Mouse (Mus musculus): ENCODE results near the gene Naa80. TPM values are rescaled to one million over a fixed set of nuclear protein-coding genes. Genes with fewer than 3 reads are reported as not detected.
A peak's percentile ranks its signal among the peaks of the same experiment; 100 is the strongest.

The Naa80 gene
- polyA plus RNA-seq, 1 experiment = 24.6 TPM

- DNase-seq (ENCODE audit: low spot score) = no peak
These were observed 18.2 kb downstream of the Naa80 start for GRCm38 (mm10) chr9:107596619-107597569.

- DNase-seq (ENCODE audit: low spot score) = no peak
These were observed 19.7 kb downstream of the Naa80 start for GRCm38 (mm10) chr9:107598385-107598784.

- DNase-seq (ENCODE audit: low spot score) = no peak
These were observed 20.7 kb downstream of the Naa80 start for GRCm38 (mm10) chr9:107599433-107599832.

- DNase-seq (ENCODE audit: low spot score) = no peak
These were observed 21.2 kb downstream of the Naa80 start for GRCm38 (mm10) chr9:107599842-107600241.

- DNase-seq (ENCODE audit: low spot score) = no peak
These were observed 22.1 kb downstream of the Naa80 start for GRCm38 (mm10) chr9:107600745-107601144.

GRCm38 (mm10) chr9:107601275-107601674 lies 22.6 kb downstream of the Naa80 start:
- DNase-seq (ENCODE audit: low spot score) = no peak

GRCm38 (mm10) chr9:107602068-107602648 lies 23.5 kb downstream of the Naa80 start:
- peak; percentile 89 for DNase-seq (ENCODE audit: low spot score)

GRCm38 (mm10) chr9:107603251-107603650 lies 24.6 kb downstream of the Naa80 start:
- no peak for DNase-seq (ENCODE audit: low spot score)

- no peak for DNase-seq (ENCODE audit: low spot score)
These were observed 26.5 kb downstream of the Naa80 start for GRCm38 (mm10) chr9:107605041-107605661.

GRCm38 (mm10) chr9:107606591-107606990 lies 27.9 kb downstream of the Naa80 start:
- DNase-seq (ENCODE audit: low spot score) = no peak

- DNase-seq (ENCODE audit: low spot score) = no peak
These were observed 28.3 kb downstream of the Naa80 start for GRCm38 (mm10) chr9:107607036-107607435.

GRCm38 (mm10) chr9:107607653-107608245 lies 29.1 kb downstream of the Naa80 start:
- no peak for DNase-seq (ENCODE audit: low spot score)

GRCm38 (mm10) chr9:107608741-107609432 lies 30.2 kb downstream of the Naa80 start, which contains the start of gene Sema3b:
Gene Sema3b (minus strand): TSS chr9:107609229.
- no peak for DNase-seq (ENCODE audit: low spot score)

GRCm38 (mm10) chr9:107609433-107609830 lies 30.7 kb downstream of the Naa80 start:
- no peak for DNase-seq (ENCODE audit: low spot score)

- no peak for DNase-seq (ENCODE audit: low spot score)
These were observed 32.9 kb downstream of the Naa80 start for GRCm38 (mm10) chr9:107611456-107612190.

GRCm38 (mm10) chr9:107612191-107612944 lies 33.7 kb downstream of the Naa80 start:
- DNase-seq (ENCODE audit: low spot score) = peak; percentile 98

GRCm38 (mm10) chr9:107612945-107613569 lies 34.4 kb downstream of the Naa80 start:
- no peak for DNase-seq (ENCODE audit: low spot score)

- no peak for DNase-seq (ENCODE audit: low spot score)
These were observed 36.3 kb downstream of the Naa80 start for GRCm38 (mm10) chr9:107615035-107615434.

GRCm38 (mm10) chr9:107617461-107617860 lies 38.8 kb downstream of the Naa80 start:
- no peak for DNase-seq (ENCODE audit: low spot score)

- DNase-seq (ENCODE audit: low spot score) = no peak
These were observed 39.4 kb downstream of the Naa80 start for GRCm38 (mm10) chr9:107618098-107618497.
